Mouse (Mus musculus) c-Kit-positive CD71-negative TER-119-negative erythroid progenitor cells, embryonic 14.5 days (primary cell): ENCODE results near the gene Rasal2.
A peak's percentile ranks its signal among the peaks of the same experiment; 100 is the strongest.
"Not testable (repeated sequence)": the region's sequence is repeated elsewhere in the genome, so short reads cannot be mapped to it uniquely, and the experiment has no call there.

ENCODE experiments used
- DNase-seq: peaks from one replicate; pipeline ENCODE4 v3.0.0-alpha.2; 2013; ENCODE audit warnings: low read depth

Rasal2 gene

GRCm38 (mm10) chr1:157243576-157244452 is 168.6 kb downstream of the Rasal2 start:
- DNase-seq, result no peak

DNA sequence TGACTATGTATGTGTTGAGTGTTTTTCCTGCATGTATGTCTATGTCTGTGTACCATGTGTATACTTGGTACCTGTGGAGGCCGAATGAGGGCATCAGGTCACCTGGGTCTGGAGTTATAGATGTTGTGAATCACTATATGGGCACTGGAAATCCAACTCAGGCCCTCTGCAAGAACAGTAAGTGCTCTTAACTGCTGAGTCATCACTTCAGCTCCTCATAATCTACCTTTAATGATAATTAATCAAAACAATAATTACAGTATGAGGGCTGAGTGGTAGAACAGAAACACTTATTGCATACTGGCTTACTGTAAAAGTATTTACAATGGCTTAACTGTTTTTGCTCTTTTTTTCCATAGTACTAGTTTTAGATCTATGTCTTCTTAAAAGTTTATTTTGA is 172.7 kb downstream of the Rasal2 start:
- DNase-seq, result no peak

- not testable (repeated sequence) for DNase-seq
These were observed 175.6 kb downstream of the Rasal2 start for GRCm38 (mm10) chr1:157236650-157237344.

DNA sequence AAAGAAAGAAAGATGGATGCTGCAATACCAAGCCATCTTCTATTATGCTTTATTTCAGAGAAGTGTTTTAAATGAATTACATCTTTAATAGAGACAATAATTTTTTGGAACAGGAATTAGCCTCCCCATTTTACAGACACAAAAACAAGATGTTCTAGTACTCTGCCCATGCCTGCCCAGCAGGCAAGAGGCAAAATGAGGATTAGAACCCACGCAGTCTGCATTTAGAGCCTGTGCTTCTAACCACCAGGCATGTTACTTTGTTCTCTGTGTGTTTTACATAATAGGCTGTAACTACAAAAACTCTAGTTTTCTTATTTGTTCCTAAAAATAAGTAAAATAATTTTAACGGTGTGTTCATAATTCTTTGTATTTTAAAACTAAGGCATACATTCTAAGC is 178.9 kb downstream of the Rasal2 start:
- no peak for DNase-seq

DNA sequence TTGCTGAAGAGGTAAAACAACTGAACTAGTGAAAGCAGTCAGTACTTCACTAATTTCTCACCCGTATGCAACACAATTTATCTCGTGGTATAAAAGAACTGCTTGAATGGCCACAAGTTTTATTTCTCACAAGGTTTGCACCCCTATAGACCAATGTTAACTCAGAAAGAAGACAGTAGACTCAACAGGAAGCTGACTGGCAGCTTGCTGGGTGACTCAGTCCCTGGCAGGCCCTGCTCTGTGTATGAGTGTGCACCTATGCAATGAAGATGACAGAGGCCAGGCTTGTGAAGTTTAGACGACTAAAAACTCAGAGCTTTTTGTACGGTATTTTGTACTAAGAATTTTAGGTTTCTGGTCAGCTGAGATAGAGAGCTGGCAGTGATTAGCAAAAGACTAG is 180.0 kb downstream of the Rasal2 start:
- DNase-seq, result peak; percentile 3

DNA sequence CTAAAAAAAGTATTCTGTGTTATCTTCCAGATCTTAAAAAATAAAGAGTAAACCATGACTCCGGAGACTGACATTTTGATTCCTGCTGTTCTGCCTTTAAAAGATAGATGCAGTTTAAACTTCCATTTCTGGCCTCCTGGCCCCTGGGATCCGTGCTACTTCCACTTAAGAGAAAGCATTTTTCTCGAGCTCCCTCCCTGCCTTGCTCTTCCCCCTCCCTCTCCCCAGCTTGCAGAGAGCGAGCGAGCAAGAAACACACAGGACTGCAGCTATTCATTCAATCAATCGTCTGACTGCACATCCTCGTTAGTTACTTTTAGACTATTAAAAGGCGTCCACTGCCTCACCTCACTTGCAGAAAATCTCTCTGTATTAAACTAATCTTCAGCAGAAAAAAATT is 181.4 kb downstream of the Rasal2 start:
- DNase-seq, result no peak

GRCm38 (mm10) chr1:157230386-157230785 is 182.0 kb downstream of the Rasal2 start:
- no peak for DNase-seq

GRCm38 (mm10) chr1:157225013-157225412 is 187.4 kb downstream of the Rasal2 start:
- DNase-seq, result no peak

- no peak for DNase-seq
These were observed 191.5 kb downstream of the Rasal2 start for GRCm38 (mm10) chr1:157220910-157221309.

DNA sequence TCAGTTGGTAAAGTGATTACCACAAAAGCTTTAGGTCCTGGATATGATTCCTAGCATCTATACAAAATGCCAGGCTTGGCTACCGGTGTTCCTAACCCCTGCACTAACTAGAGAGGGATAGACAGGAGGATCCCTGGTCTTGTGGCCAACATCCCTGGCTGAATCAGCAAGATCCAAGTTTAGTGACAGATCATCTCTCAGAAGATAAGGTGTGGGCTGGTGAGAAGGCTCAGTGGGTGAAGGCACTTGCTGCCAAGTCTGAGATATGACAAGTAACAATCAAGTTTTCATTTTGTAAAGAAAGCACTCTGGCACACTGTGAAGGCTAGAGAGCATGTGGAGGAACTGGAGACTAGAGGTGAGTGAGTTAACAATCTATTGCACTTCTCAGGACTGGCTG is 191.9 kb downstream of the Rasal2 start:
- no peak for DNase-seq

DNA sequence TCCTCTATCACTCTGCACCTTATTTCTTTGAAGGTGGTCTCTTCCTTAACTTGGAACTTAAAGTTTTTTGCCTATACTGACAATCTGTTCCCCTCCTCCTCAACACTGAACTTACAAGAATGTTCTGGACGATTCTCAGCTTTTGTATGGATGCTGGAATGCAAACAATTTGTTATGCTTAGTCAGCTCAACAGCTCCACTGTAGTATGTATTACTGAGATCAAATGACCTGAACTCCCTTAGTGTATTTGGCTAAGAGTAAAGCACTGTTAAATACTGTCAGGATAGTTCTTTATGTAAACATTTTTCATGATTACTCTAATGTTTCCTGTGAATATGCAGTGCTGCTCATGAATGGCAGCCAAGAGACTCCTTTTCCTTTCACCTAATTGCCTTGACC is 203.6 kb downstream of the Rasal2 start:
- no peak for DNase-seq

- DNase-seq, result no peak
These were observed 206.7 kb downstream of the Rasal2 start for GRCm38 (mm10) chr1:157205685-157206084.

- DNase-seq, result no peak
These were observed 229.4 kb downstream of the Rasal2 start for GRCm38 (mm10) chr1:157183043-157183442.

- no peak for DNase-seq
These were observed 230.0 kb downstream of the Rasal2 start for GRCm38 (mm10) chr1:157182431-157182830.

- no peak for DNase-seq
These were observed 231.3 kb downstream of the Rasal2 start for GRCm38 (mm10) chr1:157181081-157181480.

- DNase-seq, result no peak
These were observed 233.2 kb downstream of the Rasal2 start for GRCm38 (mm10) chr1:157178988-157179764.

DNA sequence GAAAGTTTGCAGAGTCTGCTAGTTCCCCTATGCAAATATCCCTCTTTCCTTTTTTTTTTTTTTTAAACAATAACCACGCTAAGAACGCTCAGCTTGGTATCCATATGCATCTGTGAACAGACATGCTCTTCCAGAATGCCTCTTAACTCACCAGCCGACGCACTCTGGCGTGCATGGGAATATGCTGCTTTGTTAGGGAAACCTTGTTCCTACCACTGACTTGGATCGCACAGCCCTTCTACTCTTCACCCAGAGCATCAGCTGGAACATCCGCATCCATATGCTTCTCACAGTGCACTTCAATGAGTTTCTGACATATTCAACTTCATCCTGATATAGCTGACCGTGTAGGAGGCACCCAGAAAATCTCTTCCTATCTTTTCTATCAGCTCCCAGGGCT is 243.1 kb downstream of the Rasal2 start:
- DNase-seq, result no peak

DNA sequence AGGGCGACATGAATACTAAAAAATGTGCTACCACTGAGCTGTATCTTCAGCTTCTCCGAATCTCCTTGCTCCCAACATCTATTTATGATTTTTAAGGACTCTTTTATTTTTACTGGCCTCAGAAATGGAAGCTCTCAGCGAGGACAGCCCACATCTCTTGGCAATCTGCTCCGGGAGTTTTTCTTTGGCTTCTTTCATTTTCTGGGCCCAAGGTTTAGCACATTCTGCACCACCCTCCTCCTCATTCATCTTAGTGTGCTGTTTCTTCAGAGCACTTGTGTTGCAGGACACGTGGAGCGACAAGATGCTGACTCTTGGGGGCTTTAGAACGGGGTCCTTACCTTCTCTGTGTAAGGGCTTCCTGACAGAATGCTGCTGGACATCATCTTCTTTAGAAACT is 243.5 kb downstream of the Rasal2 start:
- DNase-seq, result no peak

DNA sequence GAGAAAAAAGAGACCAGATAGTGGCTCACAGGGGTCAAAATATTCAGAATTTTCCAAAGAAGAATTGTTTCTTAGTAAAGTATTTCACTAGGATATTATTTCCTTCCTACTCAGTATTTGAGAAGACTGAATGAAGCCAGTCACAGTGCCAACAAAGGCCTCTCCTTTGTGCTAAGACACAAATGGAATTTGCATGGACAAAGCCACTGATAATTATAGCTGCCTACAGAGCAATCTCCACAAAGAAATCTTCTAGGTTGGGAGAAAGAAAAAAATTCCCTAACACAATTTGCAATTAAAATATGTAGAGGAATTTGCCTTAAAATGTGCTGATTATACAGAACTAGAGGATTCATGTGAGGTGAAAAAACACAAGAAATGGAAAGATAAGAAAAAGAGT is 258.6 kb downstream of the Rasal2 start:
- DNase-seq, result no peak

GRCm38 (mm10) chr1:157150107-157150506 is 262.3 kb downstream of the Rasal2 start:
- DNase-seq, result no peak

DNA sequence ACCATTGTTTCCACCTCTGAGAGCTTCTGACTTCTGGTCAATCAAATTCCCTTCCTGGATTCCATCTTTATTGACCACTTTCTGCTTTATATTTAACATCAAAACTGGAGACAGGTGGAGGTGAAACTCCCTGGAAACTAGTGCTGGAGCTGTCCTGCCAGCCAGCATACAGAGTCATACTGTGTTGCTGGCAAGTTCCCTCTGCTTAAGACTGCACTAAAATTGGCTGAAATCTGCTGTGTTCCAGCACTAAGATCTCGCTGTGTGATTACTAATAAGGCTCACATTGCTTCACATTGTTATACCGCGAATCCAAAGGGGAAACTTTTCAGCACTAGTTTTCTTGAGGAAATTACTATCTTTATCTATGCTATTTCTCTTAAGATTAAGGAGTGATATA is 267.8 kb downstream of the Rasal2 start:
- DNase-seq, result no peak

- no peak for DNase-seq
These were observed 269.0 kb downstream of the Rasal2 start for GRCm38 (mm10) chr1:157143326-157143932.
